Mouse (Mus musculus) neural tube, embryonic 15.5 days (tissue): ENCODE data around the gene Vmn1r3. TPM values are rescaled to one million over a fixed set of nuclear protein-coding genes. Genes with fewer than 3 reads are reported as not detected.
"Not testable (repeated sequence)": the region's sequence is repeated elsewhere in the genome, so short reads cannot be mapped to it uniquely, and the experiment has no call there.

Experiments
- ATAC-seq: fragments of 200-750 bp; cut with Nextera tagmentation; 2 replicates; pipeline ENCODE4 v1.8.0; 2017; ENCODE audit warnings: mild to moderate bottlenecking, moderate TSS enrichment, moderate library complexity; ENCODE audit not compliant: low FRiP score
- H3K27ac ChIP-seq: fragments of 300-500 bp; sonication (generic); replicated peaks from 2 replicates; pipeline ENCODE4 v1.5.1; 2015; ENCODE audit warnings: mild to moderate bottlenecking, inconsistent platforms
- H3K27me3 ChIP-seq: fragments of 300-500 bp; sonication (generic); replicated peaks from 2 replicates; pipeline ENCODE4 v1.6.1; 2015; ENCODE audit warnings: inconsistent platforms
- H3K36me3 ChIP-seq: fragments of 300-500 bp; sonication (generic); 2 replicates; pipeline ENCODE4 v1.6.1; 2015; ENCODE audit warnings: inconsistent platforms
- H3K4me1 ChIP-seq: fragments of 300-500 bp; sonication (generic); 2 replicates; pipeline ENCODE4 v1.6.1; 2015; ENCODE audit warnings: inconsistent platforms
- H3K4me2 ChIP-seq: fragments of 300-500 bp; sonication (generic); 2 replicates; pipeline ENCODE4 v1.6.1; 2015; ENCODE audit warnings: inconsistent platforms, mild to moderate bottlenecking, moderate library complexity
- H3K4me3 ChIP-seq: fragments of 300-500 bp; sonication (generic); replicated peaks from 2 replicates; pipeline ENCODE4 v1.5.1; 2015; ENCODE audit warnings: mild to moderate bottlenecking, inconsistent platforms
- H3K9ac ChIP-seq: fragments of 300-500 bp; sonication (generic); replicated peaks from 2 replicates; pipeline ENCODE4 v1.6.1; 2015; ENCODE audit warnings: mild to moderate bottlenecking, inconsistent platforms
- H3K9me3 ChIP-seq: fragments of 300-500 bp; sonication (generic); replicated peaks from 2 replicates; pipeline ENCODE4 v1.6.1; 2016; ENCODE audit warnings: inconsistent platforms
- WGBS: fragments of 180-500 bp; shearing (Covaris S2); methylation state at CpG from one replicate; pipeline ENCODE4 v1.1.7; 2015; ENCODE audit warnings: mixed read lengths; 5-methylcytosine and 5-hydroxymethylcytosine counted together
- polyA plus RNA-seq: library from polyadenylated mRNA; unstranded; fragments of >200 nt; fragmentation: Nextera tagmentation; extraction: Ambion mirVana; gene quantifications from 2 replicates; pipeline ENCODE4 v1.2.1, GENCODE M21; 2015

The Vmn1r3 gene
- polyA plus RNA-seq, 1 experiment from 2014 or later, result not detected

DNA sequence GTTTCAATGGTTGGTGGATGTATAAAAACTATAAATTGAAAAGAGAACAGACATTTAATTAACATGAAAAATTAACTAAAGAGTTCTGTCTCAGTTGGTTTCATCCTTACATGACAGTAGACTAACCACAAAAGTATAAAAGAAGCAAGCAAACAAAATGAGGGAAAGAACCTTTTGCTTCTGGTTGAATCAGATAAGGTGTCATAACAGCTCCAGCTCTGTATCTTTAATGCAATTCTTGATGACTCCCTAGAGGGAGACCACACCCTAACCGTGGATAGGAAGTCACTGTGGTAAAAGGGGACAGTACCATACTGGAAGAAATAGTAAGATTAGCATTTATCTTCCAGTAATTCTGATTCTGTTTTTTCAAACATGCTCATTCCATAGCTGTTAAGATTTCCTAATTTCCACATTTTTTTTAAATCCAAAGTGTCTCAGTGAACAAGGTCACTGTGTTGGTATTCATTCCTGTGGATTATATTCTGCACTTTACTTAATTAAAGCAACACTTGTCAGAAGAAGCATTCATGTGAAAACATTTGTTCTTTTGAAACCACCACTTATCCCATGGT, 24.6 kb upstream of the Vmn1r3 start:
- WGBS, result 63% methylated on average over 1 of the region's 1 CpGs
- H3K9me3 ChIP-seq, ATAC-seq, H3K4me1 ChIP-seq, H3K4me2 ChIP-seq, H3K4me3 ChIP-seq, H3K36me3 ChIP-seq, H3K27me3 ChIP-seq, H3K9ac ChIP-seq, H3K27ac ChIP-seq: not testable (repeated sequence)

DNA sequence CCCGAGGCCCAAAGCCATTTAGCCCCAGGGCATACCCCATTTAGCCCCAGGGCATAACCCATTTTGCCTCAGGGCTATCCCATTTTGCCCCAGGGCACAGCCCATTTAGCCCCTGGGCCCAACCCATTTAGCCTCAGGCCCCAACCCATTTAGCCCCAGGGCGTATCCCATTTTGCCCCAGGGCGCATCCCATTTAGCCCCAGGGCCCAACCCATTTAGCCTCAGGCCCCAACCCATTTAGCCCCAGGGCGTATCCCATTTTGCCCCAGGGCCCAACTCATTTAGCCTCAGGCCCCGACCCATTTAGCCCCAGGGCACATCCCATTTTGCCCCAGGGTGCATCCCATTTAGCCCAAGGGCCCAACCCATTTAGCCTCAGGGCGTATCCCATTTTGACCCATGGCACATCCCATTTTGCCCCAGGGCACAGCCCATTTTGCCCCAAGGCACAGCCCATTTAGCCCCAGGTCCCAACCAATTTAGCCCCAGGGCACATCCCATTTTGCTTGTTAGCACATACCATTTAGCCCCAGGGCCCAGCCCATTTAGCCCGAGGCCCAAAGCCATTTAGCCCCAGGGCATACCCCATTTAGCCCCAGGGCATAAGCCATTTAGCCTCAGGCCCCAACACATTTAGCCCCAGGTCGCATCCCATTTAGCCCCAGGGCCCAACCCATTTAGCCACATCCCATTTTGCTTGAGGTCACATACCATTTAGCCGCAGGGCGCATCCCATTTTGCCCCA, 8.2 kb downstream of the Vmn1r3 start:
- not testable (repeated sequence) for H3K4me2 ChIP-seq, ATAC-seq, H3K27me3 ChIP-seq, H3K36me3 ChIP-seq, H3K27ac ChIP-seq, H3K9ac ChIP-seq, H3K4me1 ChIP-seq, H3K4me3 ChIP-seq
- H3K9me3 ChIP-seq, result peaks cover 24% of the 10 kb centered on the region
- WGBS, result 89% methylated on average over 10 of the region's 10 CpGs

DNA sequence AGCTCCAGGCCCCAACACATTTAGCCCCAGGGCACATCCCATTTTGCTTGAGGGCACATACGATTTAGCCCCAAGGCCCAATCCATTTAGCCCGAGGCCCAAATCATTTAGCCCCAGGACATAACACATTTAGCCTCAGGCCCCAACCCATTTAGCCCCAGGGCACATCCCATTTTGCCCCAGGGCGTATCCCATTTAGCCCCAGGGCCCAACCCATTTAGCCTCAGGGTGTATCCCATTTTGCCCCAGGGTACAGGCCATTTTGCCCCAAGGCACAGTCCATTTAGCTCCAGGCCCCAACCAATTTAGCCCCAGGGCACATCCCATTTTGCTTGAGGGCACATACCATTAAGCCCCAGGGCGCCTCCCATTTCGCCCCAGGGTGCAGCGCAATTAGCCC, 9.0 kb downstream of the Vmn1r3 start:
- not testable (repeated sequence) for H3K27ac ChIP-seq, ATAC-seq, H3K4me2 ChIP-seq, H3K36me3 ChIP-seq, H3K27me3 ChIP-seq, H3K4me3 ChIP-seq, H3K4me1 ChIP-seq, H3K9ac ChIP-seq
- H3K9me3 ChIP-seq, result peaks cover 24% of the 10 kb centered on the region
- 93% methylated on average over 6 of the region's 6 CpGs for WGBS

GRCm38 (mm10) chr4:3175756-3176155, 9.4 kb downstream of the Vmn1r3 start:
- 87% methylated on average over 7 of the region's 8 CpGs for WGBS
- H3K27me3 ChIP-seq, result not testable (repeated sequence)

DNA sequence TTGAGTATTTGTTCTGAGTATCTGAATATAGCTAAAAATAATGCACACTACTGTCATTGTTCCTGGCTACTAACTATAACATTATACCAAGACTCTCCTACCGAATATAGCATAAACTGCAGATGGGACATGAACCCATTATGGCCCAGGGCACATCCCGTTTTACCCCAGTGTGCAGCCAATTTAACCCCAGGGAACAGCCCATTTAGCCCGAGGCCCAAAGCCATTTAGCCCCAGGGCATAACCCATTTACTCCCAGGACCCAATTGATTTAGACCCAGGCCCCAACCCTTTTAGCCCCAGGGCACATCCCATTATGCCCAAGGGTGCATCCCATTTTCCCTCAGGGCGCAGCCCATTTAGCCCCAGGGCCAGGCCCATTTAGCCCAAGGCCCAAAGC, 10.6 kb downstream of the Vmn1r3 start:
- not testable (repeated sequence) for ATAC-seq, H3K27ac ChIP-seq, H3K4me2 ChIP-seq, H3K27me3 ChIP-seq, H3K4me1 ChIP-seq, H3K4me3 ChIP-seq, H3K9ac ChIP-seq, H3K36me3 ChIP-seq
- peaks cover 16% of the 10 kb centered on the region for H3K9me3 ChIP-seq
- WGBS, result 74% methylated on average over 4 of the region's 4 CpGs

More at GRCm38 (mm10) chr4:3175756-3176155, 9.4 kb downstream of the Vmn1r3 start:
- not testable (repeated sequence) for H3K36me3 ChIP-seq, H3K4me1 ChIP-seq, H3K4me2 ChIP-seq, H3K9ac ChIP-seq, H3K4me3 ChIP-seq, H3K27ac ChIP-seq, ATAC-seq
- H3K9me3 ChIP-seq, result peaks cover 24% of the 10 kb centered on the region

GRCm38 (mm10) chr4:3167020-3167419, 18.1 kb downstream of the Vmn1r3 start, which contains the start of gene Vmn1r2:
Vmn1r2 (plus strand) TSS chr4:3167320.
- ATAC-seq, H3K27ac ChIP-seq, H3K4me1 ChIP-seq, H3K27me3 ChIP-seq, H3K36me3 ChIP-seq, H3K4me3 ChIP-seq, H3K9ac ChIP-seq, H3K9me3 ChIP-seq, H3K4me2 ChIP-seq: not testable (repeated sequence)
- no CpG with 5 or more reads among the region's 1 CpGs for WGBS

DNA sequence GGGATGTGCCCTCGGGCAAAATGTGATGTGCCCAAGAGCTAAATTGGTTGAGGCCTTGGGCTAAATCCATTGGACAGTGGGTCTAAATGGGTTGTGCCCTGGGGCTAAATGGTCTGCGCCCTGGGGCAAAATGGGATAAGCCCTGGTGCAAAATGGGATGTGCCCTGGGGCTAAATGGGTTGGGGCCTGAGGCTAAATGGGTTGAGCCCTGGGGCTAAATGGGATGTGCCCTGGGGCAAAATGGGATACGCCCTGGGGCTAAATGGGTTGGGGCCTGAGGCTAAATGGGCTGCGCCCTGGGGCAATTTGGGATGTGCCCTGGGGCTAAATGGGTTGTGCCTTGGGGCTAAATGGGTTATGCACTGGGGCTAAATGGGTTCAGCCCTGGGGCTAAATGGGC, 20.1 kb downstream of the Vmn1r3 start:
- no peak overlapping the region for H3K4me2 ChIP-seq
- H3K27ac ChIP-seq, result no peak overlapping the region
- no peak for ATAC-seq
- H3K9ac ChIP-seq, result no peak overlapping the region
- H3K4me1 ChIP-seq, result no peaks in the 10 kb centered on the region
- peaks cover 9% of the 10 kb centered on the region for H3K9me3 ChIP-seq
- no peaks in the 10 kb centered on the region for H3K36me3 ChIP-seq
- H3K27me3 ChIP-seq, result no peaks in the 10 kb centered on the region
- no peak overlapping the region for H3K4me3 ChIP-seq
- WGBS, result 92% methylated on average over 4 of the region's 4 CpGs

DNA sequence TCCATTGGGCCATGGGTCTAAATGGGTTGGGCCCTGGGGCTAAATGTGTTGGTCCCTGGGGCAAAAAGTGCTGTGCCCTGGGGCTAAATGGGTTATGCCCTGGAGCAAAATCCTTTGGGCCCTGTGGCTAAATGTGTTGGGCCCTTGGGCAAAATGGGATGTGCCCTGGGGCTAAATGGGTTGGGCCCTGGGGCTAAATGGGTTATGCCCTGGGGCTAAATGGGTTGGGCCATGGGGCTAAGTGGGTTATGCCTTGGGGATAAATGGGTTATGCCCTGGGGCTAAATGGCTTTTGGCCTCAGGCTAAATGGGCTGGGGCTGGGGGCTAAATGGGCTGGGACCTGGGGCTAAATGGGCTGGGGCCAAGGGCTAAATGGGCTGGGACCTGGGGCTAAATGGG, 20.7 kb downstream of the Vmn1r3 start:
- ATAC-seq, H3K4me1 ChIP-seq: not testable (repeated sequence)

DNA sequence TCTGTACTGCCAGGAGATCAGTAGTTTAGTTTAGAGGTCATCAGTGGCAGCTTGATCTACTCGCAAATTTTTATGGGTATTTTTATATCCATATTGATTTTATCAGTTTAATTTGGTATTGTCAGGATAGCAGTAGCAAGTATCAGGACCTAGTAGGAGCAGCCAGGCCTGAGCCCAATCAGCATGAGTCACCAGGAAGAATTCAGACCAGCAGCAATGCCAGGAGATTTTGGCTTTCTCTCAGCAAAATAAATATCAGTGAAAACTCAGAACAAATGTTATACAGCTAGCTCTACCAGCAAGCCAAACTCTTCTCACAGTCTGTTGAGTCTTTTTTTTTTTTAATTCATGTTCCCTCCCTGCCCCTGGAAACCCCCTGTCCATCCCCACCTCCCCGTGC, 31.8 kb downstream of the Vmn1r3 start:
- not testable (repeated sequence) for H3K4me3 ChIP-seq, H3K9me3 ChIP-seq, H3K27ac ChIP-seq, H3K36me3 ChIP-seq, H3K4me2 ChIP-seq, H3K4me1 ChIP-seq, ATAC-seq, H3K27me3 ChIP-seq, H3K9ac ChIP-seq
- 67% methylated on average over 2 of the region's 2 CpGs for WGBS

More for the DNA sequence above, 20.7 kb downstream of the Vmn1r3 start:
- not testable (repeated sequence) for H3K9ac ChIP-seq, H3K9me3 ChIP-seq, H3K4me3 ChIP-seq, H3K27ac ChIP-seq, H3K27me3 ChIP-seq, H3K36me3 ChIP-seq, H3K4me2 ChIP-seq

DNA sequence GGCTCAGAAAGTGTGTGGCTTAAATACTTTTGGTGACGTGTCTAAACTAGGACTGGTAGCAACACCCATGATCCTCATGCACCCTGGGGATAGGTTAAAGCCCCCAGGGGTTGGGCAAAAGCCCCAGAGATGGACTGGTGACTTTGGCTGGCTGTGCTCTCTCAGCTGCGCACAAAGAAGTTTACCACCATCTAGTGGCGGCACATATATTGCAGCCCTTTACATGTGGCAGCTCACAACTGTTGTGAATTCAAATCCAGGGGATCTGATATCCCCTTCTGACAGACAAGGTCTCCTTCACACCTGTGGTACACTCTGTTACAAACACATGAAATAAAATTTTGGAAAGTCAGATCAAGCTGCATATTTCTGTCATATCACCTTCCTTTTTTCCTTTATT, 37.2 kb downstream of the Vmn1r3 start:
- H3K4me3 ChIP-seq, H3K27me3 ChIP-seq, H3K27ac ChIP-seq, H3K9me3 ChIP-seq, H3K36me3 ChIP-seq, H3K4me2 ChIP-seq, H3K4me1 ChIP-seq, H3K9ac ChIP-seq, ATAC-seq: not testable (repeated sequence)
- no CpG with 5 or more reads among the region's 3 CpGs for WGBS
